Comparison of ENCODE assay signal across 14 mouse cellular contexts in the genomic region with DNA sequence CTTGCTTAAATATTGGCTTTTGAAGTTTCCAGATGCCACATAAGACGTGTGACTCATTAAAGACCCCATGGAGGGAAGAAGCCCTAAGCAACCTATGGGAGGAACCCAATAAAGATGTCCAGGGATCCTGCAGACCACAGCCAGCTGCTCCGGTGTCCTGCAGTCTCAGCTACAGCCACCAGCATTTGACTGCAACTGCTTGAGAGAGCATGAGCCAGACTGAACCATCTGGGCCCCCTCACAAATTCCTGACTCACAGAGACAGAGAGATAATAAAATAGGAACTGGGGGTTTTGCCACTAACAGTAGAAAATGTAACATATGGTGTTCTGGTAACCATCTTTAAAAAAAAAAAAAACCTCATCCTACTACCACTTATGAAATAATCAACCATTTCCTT.
DNase-seq lines count a peak whose midpoint lies in the region; ATAC-seq and TF ChIP-seq lines count a peak whose summit lies in the region.
"Had no signal": no experiment of that assay in that cellular context is flagged by ENCODE, and none has a peak within 500 bp of the region (broad histone marks: within the 10 kb centered on the region; RNA-seq: fewer than 3 reads in every experiment).

No protein-coding gene starts in this region.

- DNase-seq in hindbrain, embryonic 11.5 days (ENCODE audit: low spot score) = no peak
- peak; percentile 13 for DNase-seq in forelimb bud, embryonic 11.5 days (ENCODE audit: low read depth, low spot score)
- DNase-seq in layer of hippocampus, adult 2 months (ENCODE audit: low spot score in 2 of 2) = peak; percentile 65 to 81
- DNase-seq in left cerebral cortex, postnatal 14 days (ENCODE audit: low spot score in 2 of 2) = peak; percentile 20 to 23
- no peak for DNase-seq in thymus, postnatal 10 days (ENCODE audit: low spot score in 2 of 2)
- DNase-seq in spleen, postnatal 4 days (ENCODE audit: low spot score in 2 of 2) = no peak
- no peak for DNase-seq in thymus, adult 2 months
- DNase-seq: adrenal gland, postnatal 25 days; gastrocnemius, postnatal 14 days; lung, adult 18-20 months; thymus, adult 18-20 months had no signal

- no peak overlapping the region for H3K4me2 ChIP-seq in hindbrain, embryonic 16.5 days (ENCODE audit: low read length)
- no peak overlapping the region for H3K4me2 ChIP-seq in hindbrain, embryonic 11.5 days (replicated peaks; ENCODE audit: low read depth, low read length)
- H3K4me2 ChIP-seq: heart, embryonic 13.5 days; limb, embryonic 13.5 days had no signal

- TF ChIP-seq CTCF in layer of hippocampus, adult 2 months (conservative IDR thresholded peaks at IDR 0.05) = 0 out of 2 replicates have a peak, but pooled peaks have one; percentile 8
- no peak for TF ChIP-seq CTCF in thymus, adult 2 months (IDR thresholded peaks at IDR 0.05; ENCODE audit: borderline replicate concordance, control insufficient read depth, extremely low read depth, insufficient read depth, low read length, poor library complexity)

- no peaks in the 10 kb centered on the region for H3K4me1 ChIP-seq in hindbrain, embryonic 16.5 days (ENCODE audit: control insufficient read depth, insufficient read depth, low read depth, low read length)
- H3K4me1 ChIP-seq in hindbrain, embryonic 11.5 days (replicated peaks; ENCODE audit: control insufficient read depth, insufficient read depth, low read length) = no peaks in the 10 kb centered on the region
- no peaks in the 10 kb centered on the region for H3K4me1 ChIP-seq in thymus, adult 2 months (replicated peaks; ENCODE audit: control insufficient read depth, insufficient read depth, low read length)
- H3K4me1 ChIP-seq: heart, embryonic 13.5 days had no signal

- ATAC-seq in hindbrain, embryonic 16.5 days = peak; percentile 78
- ATAC-seq in hindbrain, embryonic 11.5 days (ENCODE audit: low FRiP score) = no peak

- no peaks in the 10 kb centered on the region for H3K27me3 ChIP-seq in hindbrain, embryonic 16.5 days (replicated peaks; ENCODE audit: control insufficient read depth, insufficient read depth, low read length)
- H3K27me3 ChIP-seq in hindbrain, embryonic 11.5 days (ENCODE audit: control insufficient read depth, insufficient read depth, low read length) = no peaks in the 10 kb centered on the region
- H3K27me3 ChIP-seq in thymus, adult 2 months (ENCODE audit: control insufficient read depth, insufficient read depth, low read length) = no peaks in the 10 kb centered on the region
- H3K27me3 ChIP-seq: heart, embryonic 13.5 days; limb, embryonic 13.5 days had no signal

- H3K36me3 ChIP-seq in hindbrain, embryonic 16.5 days (ENCODE audit: control insufficient read depth, insufficient read depth, low read length) = no peaks in the 10 kb centered on the region
- H3K36me3 ChIP-seq in hindbrain, embryonic 11.5 days (ENCODE audit: control insufficient read depth, insufficient read depth, low read length) = no peaks in the 10 kb centered on the region
- no peaks in the 10 kb centered on the region for H3K36me3 ChIP-seq in thymus, adult 2 months (ENCODE audit: control insufficient read depth, insufficient read depth, low read length)
- H3K36me3 ChIP-seq: heart, embryonic 13.5 days; limb, embryonic 13.5 days had no signal

- 58% methylated on average over 2 of the region's 2 CpGs for WGBS in hindbrain, embryonic 16.5 days
- 77% methylated on average over 2 of the region's 2 CpGs for WGBS in hindbrain, embryonic 11.5 days
- 78% methylated on average over 2 of the region's 2 CpGs for WGBS in thymus, adult 2 months

- intact Hi-C loops in left cerebral cortex, postnatal 14 days (cut with DNase I) = no loop called here

- H3K9ac ChIP-seq in hindbrain, embryonic 16.5 days (ENCODE audit: low read depth, low read length) = no peak overlapping the region
- no peak overlapping the region for H3K9ac ChIP-seq in hindbrain, embryonic 11.5 days (ENCODE audit: low read depth, low read length)
- H3K9ac ChIP-seq: heart, embryonic 13.5 days; limb, embryonic 13.5 days had no signal

- H3K27ac ChIP-seq in hindbrain, embryonic 16.5 days (ENCODE audit: low read depth, low read length) = no peak overlapping the region
- no peak overlapping the region for H3K27ac ChIP-seq in hindbrain, embryonic 11.5 days (ENCODE audit: low read depth, low read length)
- H3K27ac ChIP-seq in layer of hippocampus, adult 2 months = peak overlapping the region; percentile 63; the same call in 1 of the 2 replicates
- H3K27ac ChIP-seq in thymus, adult 2 months (ENCODE audit: control insufficient read depth, insufficient read depth, low read length) = no peak overlapping the region
- H3K27ac ChIP-seq: heart, embryonic 13.5 days; limb, embryonic 13.5 days had no signal

- H3K9me3 ChIP-seq in hindbrain, embryonic 16.5 days (ENCODE audit: control insufficient read depth, low read length) = no peaks in the 10 kb centered on the region
- H3K9me3 ChIP-seq in hindbrain, embryonic 11.5 days (ENCODE audit: control insufficient read depth, low read length) = no peaks in the 10 kb centered on the region
- H3K9me3 ChIP-seq: heart, embryonic 13.5 days; limb, embryonic 13.5 days had no signal

- no peak for TF ChIP-seq POLR2A in thymus, adult 2 months (IDR thresholded peaks at IDR 0.05; ENCODE audit: control insufficient read depth, extremely low read depth, insufficient read depth, low read length, poor library complexity)

- no peak overlapping the region for H3K4me3 ChIP-seq in hindbrain, embryonic 16.5 days (ENCODE audit: low read length)
- no peak overlapping the region for H3K4me3 ChIP-seq in hindbrain, embryonic 11.5 days (ENCODE audit: low read depth, low read length)
- no peak overlapping the region for H3K4me3 ChIP-seq in layer of hippocampus, adult 2 months
- no peak overlapping the region for H3K4me3 ChIP-seq in thymus, adult 2 months (ENCODE audit: control insufficient read depth, insufficient read depth, low read length)
- H3K4me3 ChIP-seq: heart, embryonic 13.5 days; limb, embryonic 13.5 days had no signal

Comparison
In these comparisons a context has a peak if more than half of its experiments do, and no peak if none do; other contexts are left out.
1. DNase-seq: peak in forelimb bud, embryonic 11.5 days (single experiment), layer of hippocampus, adult 2 months (2 of 2) and left cerebral cortex, postnatal 14 days (2 of 2); none in hindbrain, embryonic 11.5 days (single experiment), thymus, postnatal 10 days (0 of 2), spleen, postnatal 4 days (0 of 2) and thymus, adult 2 months (single experiment).